Mouse (Mus musculus): ENCODE measurements at regions not wholly inside any gene's neighbourhood (a gene's known extent, or its start where the extent isn't known, plus 50 kb on each side); places are given as distances from the start of the nearest gene placed in this dataset.
A peak's percentile ranks its signal among the peaks of the same experiment; 100 is the strongest.

GRCm38 (mm10) chr11:17603726-17604493 lies 346.5 kb downstream of the C1d start:
- ATAC-seq (ENCODE audit: insufficient number of reproducible peaks, low FRiP score, low TSS enrichment): no peak

DNA sequence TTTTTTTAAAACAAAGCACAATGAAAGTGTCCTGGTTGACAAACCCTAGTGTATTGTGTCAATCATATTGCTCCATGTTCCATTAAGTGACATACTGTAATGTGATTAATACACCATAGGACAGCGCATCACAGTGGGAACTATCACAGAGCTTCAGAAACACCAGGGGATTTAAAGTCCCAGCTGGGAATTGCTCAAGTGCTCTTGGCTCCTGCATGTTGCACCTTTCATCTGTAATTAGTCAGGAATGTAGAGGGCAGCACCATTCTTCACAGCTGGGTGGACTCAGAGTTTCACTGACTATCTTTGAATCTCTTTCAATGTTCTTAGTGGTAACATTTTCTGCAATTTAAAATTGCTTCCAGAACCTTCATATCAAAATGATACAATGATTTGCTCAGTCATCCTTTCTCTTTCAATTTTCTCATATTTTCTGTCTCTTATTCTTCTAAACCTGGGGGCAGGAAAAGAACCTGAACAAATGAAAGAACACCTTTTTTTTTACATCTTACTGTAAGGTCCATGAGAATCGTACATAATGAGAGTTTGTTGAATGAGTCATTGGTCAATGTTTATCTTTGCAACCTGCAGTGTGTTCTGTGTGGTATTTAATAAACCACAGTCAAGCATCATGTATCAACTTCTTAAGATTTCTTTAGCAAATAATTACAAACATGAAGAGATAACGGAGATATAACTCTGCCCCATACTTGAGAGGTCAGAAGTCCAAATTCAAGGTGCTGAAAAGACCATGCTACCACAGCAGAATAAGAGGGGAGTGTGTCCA lies 333.0 kb downstream of the Etaa1 start:
- no peak for ATAC-seq (ENCODE audit: insufficient number of reproducible peaks, low FRiP score, low TSS enrichment)

DNA sequence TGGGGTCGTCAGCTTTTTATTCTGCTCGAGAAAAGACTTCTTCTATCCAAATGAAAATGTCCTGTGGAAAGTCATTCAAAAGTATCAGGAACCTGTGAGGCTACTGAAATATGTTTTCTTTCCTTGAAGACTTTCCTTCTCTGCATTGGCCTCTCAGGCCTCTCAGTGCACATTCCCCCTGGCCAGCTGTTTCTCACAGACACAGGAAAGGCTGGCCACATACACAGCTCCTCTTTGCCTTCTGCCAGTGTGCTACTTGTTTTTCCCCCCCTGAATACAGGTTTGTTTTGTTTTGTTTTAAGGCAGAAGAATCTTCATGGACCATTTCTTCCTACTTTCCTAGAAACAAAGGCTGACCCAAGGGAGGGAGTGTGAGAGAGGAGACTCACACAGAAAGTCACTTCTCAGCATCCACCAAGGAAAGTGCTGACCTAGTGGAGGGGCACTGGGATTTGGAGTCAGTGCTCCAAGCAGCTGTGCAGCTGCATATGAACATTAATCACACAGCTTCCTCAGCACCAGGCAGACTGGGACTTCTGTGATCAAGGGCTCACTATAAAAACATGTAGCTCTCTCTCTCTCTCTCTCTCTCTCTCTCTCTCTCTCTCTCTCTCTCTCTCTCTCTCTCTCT lies 324.0 kb downstream of the Etaa1 start:
- ATAC-seq (ENCODE audit: insufficient number of reproducible peaks, low FRiP score, low TSS enrichment): no peak

- ATAC-seq (ENCODE audit: insufficient number of reproducible peaks, low FRiP score, low TSS enrichment): no peak
Measured at GRCm38 (mm10) chr11:17630172-17630553, 323.5 kb downstream of the Etaa1 start.

- no peak for ATAC-seq (ENCODE audit: insufficient number of reproducible peaks, low FRiP score, low TSS enrichment)
Measured at GRCm38 (mm10) chr11:17637158-17637557, 316.5 kb downstream of the Etaa1 start.

- no peak for ATAC-seq (ENCODE audit: insufficient number of reproducible peaks, low FRiP score, low TSS enrichment)
Measured at GRCm38 (mm10) chr11:17639922-17640321, 313.8 kb downstream of the Etaa1 start.

DNA sequence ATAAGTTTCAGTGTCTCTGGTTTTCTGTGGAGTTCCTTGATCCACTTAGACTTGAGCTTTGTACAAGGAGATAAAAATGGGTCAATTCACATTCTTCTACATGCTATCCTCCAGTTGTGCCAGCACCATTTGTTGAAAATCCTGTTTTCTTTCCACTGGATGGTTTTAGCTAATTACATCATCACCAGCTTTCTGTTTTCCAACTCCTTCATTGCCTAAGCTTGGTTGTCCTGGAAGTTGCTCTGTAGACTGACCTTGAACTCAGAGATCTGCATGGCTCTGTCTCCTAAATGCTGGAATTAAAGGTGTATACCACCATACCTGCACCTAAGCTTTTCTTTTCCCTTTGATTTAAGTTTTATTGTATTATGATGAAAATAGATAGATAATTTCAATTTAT lies 306.2 kb downstream of the Etaa1 start:
- ATAC-seq (ENCODE audit: insufficient number of reproducible peaks, low FRiP score, low TSS enrichment): no peak

DNA sequence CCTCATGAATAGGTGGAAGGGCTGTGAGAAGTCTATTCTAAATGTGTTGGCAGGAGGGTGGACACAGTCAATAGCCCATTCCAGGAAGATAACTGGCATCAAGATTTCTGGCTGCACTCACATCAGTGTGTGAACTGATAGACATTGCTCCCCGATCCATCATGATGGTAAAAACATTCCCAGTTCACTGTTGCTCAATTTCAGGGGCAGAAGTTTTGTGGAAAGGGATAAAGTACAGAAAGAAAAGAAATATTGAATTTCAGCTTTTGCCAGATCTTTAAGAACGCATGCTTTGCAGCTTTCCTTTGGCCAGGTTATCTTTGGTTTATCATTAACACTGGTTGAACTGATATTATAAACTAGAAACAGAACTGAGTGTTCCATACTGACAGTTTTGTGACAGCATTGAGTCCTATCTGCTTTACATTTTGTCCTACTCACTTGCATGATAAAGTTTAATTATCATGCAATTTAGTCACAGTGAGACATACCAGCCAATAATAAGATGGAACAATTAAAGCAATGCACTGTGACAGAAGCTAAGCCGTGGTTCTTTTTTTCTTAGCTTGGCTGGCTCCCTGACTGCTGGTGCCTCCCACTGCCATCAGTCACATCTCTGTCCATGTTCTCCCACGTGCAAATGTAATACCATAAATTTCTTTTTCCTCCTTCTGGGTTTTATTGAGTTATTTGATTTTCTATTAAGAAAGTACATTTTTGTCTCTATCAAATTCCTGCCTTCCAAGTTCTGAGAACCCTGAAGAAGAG lies 302.1 kb downstream of the Etaa1 start:
- ATAC-seq (ENCODE audit: insufficient number of reproducible peaks, low FRiP score, low TSS enrichment): no peak

- no peak for ATAC-seq (ENCODE audit: insufficient number of reproducible peaks, low FRiP score, low TSS enrichment)
Measured at GRCm38 (mm10) chr11:17655840-17656239, 297.8 kb downstream of the Etaa1 start.

DNA sequence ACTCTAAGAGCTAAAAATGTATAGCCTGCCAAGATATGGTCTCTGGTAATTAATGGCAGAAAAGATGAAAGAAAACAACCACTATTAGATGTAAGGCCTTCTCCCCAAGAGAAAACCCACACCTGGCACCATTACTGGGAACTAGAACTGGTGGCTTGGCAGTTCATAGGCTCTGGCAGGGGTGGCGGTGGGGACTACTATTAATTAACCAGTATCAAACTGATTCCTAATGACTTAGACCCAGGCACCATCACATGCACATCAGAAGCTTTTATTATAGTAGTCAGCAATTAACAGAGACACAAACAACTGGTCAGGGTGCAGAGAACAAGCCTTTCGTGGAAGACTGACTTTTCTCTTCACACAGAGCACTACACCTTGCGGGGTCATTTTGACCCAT lies 296.0 kb downstream of the Etaa1 start:
- ATAC-seq (ENCODE audit: insufficient number of reproducible peaks, low FRiP score, low TSS enrichment): no peak

GRCm38 (mm10) chr11:17658289-17658688 lies 295.4 kb downstream of the Etaa1 start:
- no peak for ATAC-seq (ENCODE audit: insufficient number of reproducible peaks, low FRiP score, low TSS enrichment)

DNA sequence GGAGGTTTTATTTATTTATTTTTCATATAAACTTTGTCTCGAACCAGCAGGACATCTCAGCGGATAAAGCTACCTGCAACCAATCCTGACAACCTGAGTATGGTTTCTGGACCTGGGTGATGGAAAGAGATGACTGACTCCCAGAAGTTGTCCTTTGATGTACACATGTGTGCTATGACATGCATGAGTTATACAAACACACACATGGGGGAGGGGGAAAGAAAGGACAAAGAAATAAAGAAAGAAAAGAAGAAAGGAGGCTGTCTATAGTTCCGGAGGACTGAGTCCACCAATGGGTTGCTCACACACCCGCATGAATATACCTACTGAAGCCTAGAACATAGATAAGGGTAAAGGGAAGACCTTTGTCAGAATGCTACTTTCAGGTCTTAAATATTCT lies 295.0 kb downstream of the Etaa1 start:
- no peak for ATAC-seq (ENCODE audit: insufficient number of reproducible peaks, low FRiP score, low TSS enrichment)

DNA sequence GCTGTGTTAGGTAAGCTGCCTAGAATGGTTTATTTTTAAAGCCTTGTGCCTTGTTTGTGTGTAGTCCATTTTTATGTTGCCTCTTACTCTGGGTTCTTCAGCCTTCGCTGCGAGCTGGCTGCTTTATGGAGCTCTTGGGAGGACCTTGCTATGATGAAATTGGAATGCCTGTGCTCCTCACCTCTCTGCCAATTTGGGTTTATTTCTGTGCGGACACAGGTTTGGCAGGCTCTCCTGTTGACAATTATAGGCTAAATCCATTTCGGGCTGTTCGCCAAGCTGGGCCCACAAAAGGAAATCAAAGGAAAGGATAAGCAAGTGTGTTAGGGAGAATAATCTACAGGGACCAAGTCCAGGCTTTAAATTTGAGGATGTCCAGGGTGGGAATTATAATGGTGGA lies 289.8 kb downstream of the Etaa1 start:
- peak; percentile 91 for ATAC-seq (ENCODE audit: insufficient number of reproducible peaks, low FRiP score, low TSS enrichment)

DNA sequence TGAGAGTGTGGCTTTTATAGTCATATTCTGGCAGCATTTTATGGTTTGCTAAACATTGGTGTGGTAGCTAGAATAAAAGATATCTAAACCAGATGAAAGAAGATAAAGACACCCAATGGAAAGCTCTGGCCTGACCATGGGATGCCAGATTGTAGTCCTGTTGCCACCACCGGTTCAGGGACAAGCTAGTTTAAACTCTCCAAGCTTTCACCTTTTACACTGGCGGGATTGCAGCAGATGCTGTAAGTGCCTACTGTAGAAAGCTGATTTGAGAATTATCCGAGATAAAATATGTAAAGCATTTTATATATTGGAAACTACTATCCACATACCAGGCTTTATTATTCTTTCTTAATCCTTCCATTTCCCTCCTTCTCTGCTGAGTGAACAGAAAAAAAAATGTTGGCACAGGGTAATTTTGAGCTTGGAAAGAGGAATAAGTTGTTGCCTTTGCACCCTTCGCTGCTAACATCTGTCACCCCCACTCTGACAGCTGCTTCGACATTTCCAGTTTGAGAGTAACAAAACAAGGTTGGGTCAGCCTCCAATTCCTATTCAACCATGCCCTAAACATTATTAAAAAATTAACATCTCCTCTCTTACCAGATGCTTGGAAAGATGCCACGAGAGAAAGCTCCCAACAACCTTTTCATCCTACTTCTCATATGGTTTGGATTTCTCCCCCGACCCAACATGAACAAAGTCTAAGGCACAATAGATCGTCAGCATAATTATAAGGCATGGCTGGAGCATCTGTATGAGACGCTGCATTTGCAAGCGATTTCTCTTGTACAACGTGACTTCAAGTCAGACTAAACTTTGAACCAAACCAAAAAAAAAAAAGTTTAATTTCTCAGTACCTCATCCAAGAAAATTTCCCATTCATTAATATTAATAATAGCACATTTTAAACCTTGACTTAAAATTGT lies 287.8 kb downstream of the Etaa1 start:
- ATAC-seq (ENCODE audit: insufficient number of reproducible peaks, low FRiP score, low TSS enrichment): no peak

DNA sequence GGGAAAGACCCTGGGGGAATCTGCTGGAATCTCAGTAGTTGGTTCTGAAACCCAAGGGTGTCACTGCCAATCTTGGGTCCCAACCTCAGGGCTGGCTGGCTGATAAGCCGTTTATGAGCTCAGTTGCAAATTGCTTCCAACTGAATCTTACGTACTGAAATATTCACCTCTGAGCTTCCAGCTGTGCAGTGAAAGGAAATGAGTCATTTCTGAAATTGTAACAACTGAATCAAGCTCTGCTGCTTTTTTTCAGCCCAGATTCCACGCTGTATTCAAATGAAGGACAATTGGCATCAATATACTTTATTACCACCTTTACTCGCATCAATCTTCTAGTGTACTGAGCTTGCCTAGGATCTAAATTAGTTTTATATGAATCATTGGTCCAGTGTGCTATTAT lies 272.7 kb downstream of the Etaa1 start:
- no peak for ATAC-seq (ENCODE audit: insufficient number of reproducible peaks, low FRiP score, low TSS enrichment)

DNA sequence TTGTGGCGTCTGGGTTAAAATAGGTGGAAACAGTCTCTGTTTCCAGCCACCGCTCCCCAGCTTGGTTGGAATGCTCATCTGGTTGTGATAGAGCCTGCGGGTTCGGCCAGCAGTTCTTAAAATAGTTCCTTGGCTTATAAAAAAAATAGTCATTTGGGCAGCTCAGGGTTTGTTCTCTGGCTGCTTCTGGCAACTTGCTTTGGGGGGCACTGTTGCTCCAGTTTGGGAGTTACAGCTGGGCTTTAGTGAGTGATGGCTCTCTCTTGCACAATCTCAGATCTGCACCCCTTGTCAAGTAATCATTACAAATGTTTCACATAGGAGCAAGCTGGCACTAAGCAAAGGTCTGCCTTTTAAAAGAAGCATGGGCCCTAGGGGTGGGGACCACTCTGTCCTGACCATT lies 268.0 kb downstream of the Etaa1 start:
- peak; percentile 64 for ATAC-seq (ENCODE audit: insufficient number of reproducible peaks, low FRiP score, low TSS enrichment)

DNA sequence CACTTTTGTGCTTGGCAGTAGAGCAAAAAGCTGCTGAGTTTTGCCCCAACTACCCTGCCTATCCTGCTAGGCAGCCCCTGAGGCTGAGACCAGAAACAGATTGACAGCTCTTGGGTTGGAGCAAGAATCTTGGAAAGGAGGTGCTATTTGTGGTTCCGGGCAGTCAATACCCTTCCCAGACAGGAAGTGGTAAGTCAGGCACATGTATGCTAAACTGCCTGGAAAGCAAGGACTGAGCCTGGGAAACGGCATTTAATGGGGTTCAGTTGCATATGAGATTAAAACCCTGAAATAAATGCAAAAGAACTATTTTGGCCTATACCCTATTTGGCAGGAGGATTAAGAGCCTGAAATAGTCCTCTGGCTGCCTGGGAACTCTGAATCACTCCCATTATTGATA lies 266.9 kb downstream of the Etaa1 start:
- 0 out of 2 replicates have a peak, but pooled peaks have one; percentile 36 for ATAC-seq (ENCODE audit: insufficient number of reproducible peaks, low FRiP score, low TSS enrichment)

DNA sequence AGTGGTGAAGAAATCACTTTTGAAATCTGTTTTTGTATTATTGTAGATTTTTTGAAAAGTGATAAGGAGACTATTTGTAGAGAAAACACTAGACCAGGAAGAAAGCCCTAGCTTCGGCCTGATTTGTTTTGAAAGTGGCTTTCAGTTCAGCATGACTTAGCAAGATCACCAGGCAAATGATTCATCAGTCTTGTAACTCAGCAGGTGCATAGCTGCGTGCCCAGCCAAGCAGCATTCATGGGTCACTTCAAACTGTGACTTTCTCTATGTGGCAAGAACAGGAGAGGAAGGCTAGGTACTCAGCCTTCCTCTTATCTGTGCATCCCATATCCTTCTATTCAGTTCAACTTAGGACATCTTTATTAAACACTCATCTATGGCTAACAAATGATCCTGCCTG lies 259.5 kb downstream of the Etaa1 start:
- no peak for ATAC-seq (ENCODE audit: insufficient number of reproducible peaks, low FRiP score, low TSS enrichment)

GRCm38 (mm10) chr11:17708769-17709168 lies 244.9 kb downstream of the Etaa1 start:
- no peak for ATAC-seq (ENCODE audit: insufficient number of reproducible peaks, low FRiP score, low TSS enrichment)

GRCm38 (mm10) chr11:17722051-17722450 lies 231.6 kb downstream of the Etaa1 start:
- ATAC-seq (ENCODE audit: insufficient number of reproducible peaks, low FRiP score, low TSS enrichment): no peak

Measured in cerebellum, adult (tissue).